Mouse (Mus musculus) thymus, adult 2 months (tissue): Measurements from ENCODE around the gene Tmem131. TPM values are rescaled to one million over a fixed set of nuclear protein-coding genes. Genes with fewer than 3 reads are reported as not detected.
A peak's percentile ranks its signal among the peaks of the same experiment; 100 is the strongest.

ENCODE experiments used
- DNase-seq: peaks from one replicate; pipeline ENCODE4 v3.0.0; 2021
- H3K27ac ChIP-seq: fragments of 200-500 bp; 2 replicates; pipeline ENCODE4 v1.5.1; 2012; ENCODE audit warnings: low read length, control low read depth; ENCODE audit not compliant: control insufficient read depth, insufficient read depth
- H3K27me3 ChIP-seq: fragments of 200-500 bp; 2 replicates; pipeline ENCODE4 v1.6.1; 2012; ENCODE audit warnings: mild to moderate bottlenecking, low read length, moderate library complexity, mixed read lengths; ENCODE audit not compliant: control insufficient read depth, insufficient read depth
- H3K36me3 ChIP-seq: fragments of 200-500 bp; 2 replicates; pipeline ENCODE4 v1.6.1; 2012; ENCODE audit warnings: mild to moderate bottlenecking, low read length, moderate library complexity; ENCODE audit not compliant: control insufficient read depth, insufficient read depth
- H3K4me1 ChIP-seq: fragments of 200-500 bp; replicated peaks from 2 replicates; pipeline ENCODE4 v1.6.1; 2012; ENCODE audit warnings: low read length; ENCODE audit not compliant: control insufficient read depth, insufficient read depth
- H3K4me3 ChIP-seq: fragments of 200-500 bp; 2 replicates; pipeline ENCODE4 v1.5.1; 2012; ENCODE audit warnings: mild to moderate bottlenecking, low read length, control low read depth, moderate library complexity; ENCODE audit not compliant: control insufficient read depth, insufficient read depth
- CTCF ChIP-seq: fragments of 200-500 bp; IDR thresholded peaks from 2 replicates; pipeline ENCODE4 v1.5.1; 2012; ENCODE audit warnings: mild to moderate bottlenecking, control low read depth, low read length, moderate library complexity, borderline replicate concordance; ENCODE audit not compliant: control insufficient read depth, poor library complexity, insufficient read depth; ENCODE audit errors: extremely low read depth
- POLR2A ChIP-seq: fragments of 200-500 bp; IDR thresholded peaks from 2 replicates; pipeline ENCODE4 v1.6.1; 2012; ENCODE audit warnings: mild to moderate bottlenecking, low read length, control low read depth, moderate library complexity; ENCODE audit not compliant: control insufficient read depth, poor library complexity, insufficient read depth; ENCODE audit errors: extremely low read depth
- WGBS: fragments of 180-500 bp; shearing (Covaris S2); methylation state at CpG from one replicate; pipeline ENCODE4 v1.1.7; 2018; 5-methylcytosine and 5-hydroxymethylcytosine counted together
- polyA plus RNA-seq: library from polyadenylated mRNA; depleted of rRNA; stranded (reverse); fragments of >200 nt; gene quantifications from 2 replicates; pipeline ENCODE4 v1.2.3, GENCODE M21; 2012

The Tmem131 gene
- polyA plus RNA-seq, 1 experiment, result 51.1 TPM

- no peak for TF ChIP-seq POLR2A
- no peak for TF ChIP-seq CTCF
- Histone ChIP-seq H3K27me3 (no peaks in the 10 kb centered on the region), H3K36me3 (peaks cover 77% of the 10 kb centered on the region), H3K4me3 (no peak overlapping the region), H3K27ac (no peak overlapping the region), H3K4me1 (no peaks in the 10 kb centered on the region)
- DNase-seq, result no peak
- 96% methylated on average over 7 of the region's 7 CpGs for WGBS
Measured at GRCm38 (mm10) chr1:36806181-36806905, 137.1 kb downstream of the Tmem131 start.

- no peak for DNase-seq
- H3K36me3 ChIP-seq, result peaks cover 65% of the 10 kb centered on the region
- H3K4me1 ChIP-seq, result no peaks in the 10 kb centered on the region
- no peak overlapping the region for H3K27ac ChIP-seq
- no peak for TF ChIP-seq POLR2A
- no peak for TF ChIP-seq CTCF
- H3K4me3 ChIP-seq, result no peak overlapping the region
- 95% methylated on average over 4 of the region's 4 CpGs for whole genome bisulfite sequencing
- H3K27me3 ChIP-seq, result no peaks in the 10 kb centered on the region
Measured at GRCm38 (mm10) chr1:36804833-36805232, 138.6 kb downstream of the Tmem131 start.

- H3K4me3 ChIP-seq, result no peak overlapping the region
- H3K36me3 ChIP-seq, result peaks cover 68% of the 10 kb centered on the region
- H3K27me3 ChIP-seq, result no peaks in the 10 kb centered on the region
- DNase-seq, result no peak
- TF ChIP-seq CTCF (no peak), POLR2A (no peak)
- 87% methylated on average over 9 of the region's 9 CpGs for WGBS
- no peak overlapping the region for H3K27ac ChIP-seq
- H3K4me1 ChIP-seq, result no peaks in the 10 kb centered on the region; the same call in 1 of the 2 replicates
Measured at GRCm38 (mm10) chr1:36804259-36804658, 139.2 kb downstream of the Tmem131 start.

- DNase-seq, result no peak
- Histone ChIP-seq H3K36me3 (peaks cover 50% of the 10 kb centered on the region), H3K27ac (no peak overlapping the region), H3K4me3 (no peak overlapping the region), H3K4me1 (peaks cover 25% of the 10 kb centered on the region), H3K27me3 (no peaks in the 10 kb centered on the region)
- WGBS, result 89% methylated on average over 3 of the region's 3 CpGs
- TF ChIP-seq POLR2A, result no peak
- TF ChIP-seq CTCF, result no peak
Measured at GRCm38 (mm10) chr1:36800379-36801011, 143.0 kb downstream of the Tmem131 start.

GRCm38 (mm10) chr1:36797481-36797880 is 146.0 kb downstream of the Tmem131 start:
- H3K4me1 ChIP-seq, result peaks cover 25% of the 10 kb centered on the region
- peaks cover 54% of the 10 kb centered on the region for H3K36me3 ChIP-seq
- WGBS, result 6% methylated on average over 10 of the region's 10 CpGs
- peak; percentile 66 for DNase-seq
- no peaks in the 10 kb centered on the region for H3K27me3 ChIP-seq
- peak overlapping the region; percentile 80 for H3K27ac ChIP-seq
- TF ChIP-seq CTCF (no peak), POLR2A (0 out of 2 replicates have a peak, but pooled peaks have one; percentile 41)
- no peak overlapping the region for H3K4me3 ChIP-seq

GRCm38 (mm10) chr1:36796711-36797110 is 146.8 kb downstream of the Tmem131 start:
- H3K27ac ChIP-seq, result peak overlapping the region; percentile 80
- peaks cover 53% of the 10 kb centered on the region for H3K36me3 ChIP-seq
- WGBS, result 78% methylated on average over 7 of the region's 7 CpGs

More at GRCm38 (mm10) chr1:36796711-36797110, 146.8 kb downstream of the Tmem131 start:
- TF ChIP-seq CTCF (no peak), POLR2A (no peak)
- no peaks in the 10 kb centered on the region for H3K27me3 ChIP-seq
- H3K4me1 ChIP-seq, result peaks cover 25% of the 10 kb centered on the region
- H3K4me3 ChIP-seq, result no peak overlapping the region
- DNase-seq, result no peak
